Mouse (Mus musculus): ENCODE measurements around the gene Golm1. TPM values are rescaled to one million over a fixed set of nuclear protein-coding genes. Genes with fewer than 3 reads are reported as not detected.

Gene Golm1
- total RNA-seq, 2 experiments from 2014 or later: 5.0 to 6.5 TPM

GRCm38 (mm10) chr13:59676316-59677229, 962 bp upstream of the Golm1 start:
- no peak for DNase-seq

- no peak for DNase-seq
Measured at GRCm38 (mm10) chr13:59674761-59675150, 855 bp downstream of the Golm1 start.

GRCm38 (mm10) chr13:59674215-59674614, 1.4 kb downstream of the Golm1 start:
- no peak for DNase-seq

GRCm38 (mm10) chr13:59673597-59673996, 2.0 kb downstream of the Golm1 start:
- no peak for DNase-seq

- DNase-seq: no peak
Measured at GRCm38 (mm10) chr13:59672248-59672647, 3.4 kb downstream of the Golm1 start.

- DNase-seq: no peak
Measured at GRCm38 (mm10) chr13:59671521-59671920, 4.1 kb downstream of the Golm1 start.

- no peak for DNase-seq
Measured at GRCm38 (mm10) chr13:59669946-59670345, 5.7 kb downstream of the Golm1 start.

- DNase-seq: peak; percentile 27
Measured at GRCm38 (mm10) chr13:59668501-59669093, 7.0 kb downstream of the Golm1 start.

GRCm38 (mm10) chr13:59667763-59668162, 7.8 kb downstream of the Golm1 start:
- DNase-seq: no peak

- no peak for DNase-seq
Measured at GRCm38 (mm10) chr13:59663939-59664712, 11.5 kb downstream of the Golm1 start.

- no peak for DNase-seq
Measured at GRCm38 (mm10) chr13:59661966-59662365, 13.6 kb downstream of the Golm1 start.

- no peak for DNase-seq
Measured at GRCm38 (mm10) chr13:59661387-59661786, 14.2 kb downstream of the Golm1 start.

GRCm38 (mm10) chr13:59660371-59660770, 15.2 kb downstream of the Golm1 start:
- no peak for DNase-seq

- DNase-seq: no peak
Measured at GRCm38 (mm10) chr13:59657781-59658180, 17.8 kb downstream of the Golm1 start.

GRCm38 (mm10) chr13:59656975-59657388, 18.6 kb downstream of the Golm1 start:
- DNase-seq: no peak

GRCm38 (mm10) chr13:59656316-59656832, 19.2 kb downstream of the Golm1 start:
- no peak for DNase-seq

- no peak for DNase-seq
Measured at GRCm38 (mm10) chr13:59655718-59656315, 19.8 kb downstream of the Golm1 start.

- DNase-seq: no peak
Measured at GRCm38 (mm10) chr13:59654465-59654864, 21.1 kb downstream of the Golm1 start.

- DNase-seq: no peak
Measured at GRCm38 (mm10) chr13:59653136-59653535, 22.5 kb downstream of the Golm1 start.

GRCm38 (mm10) chr13:59652651-59653050, 23.0 kb downstream of the Golm1 start:
- no peak for DNase-seq

GRCm38 (mm10) chr13:59649781-59650180, 25.8 kb downstream of the Golm1 start:
- DNase-seq: no peak

- DNase-seq: no peak
Measured at GRCm38 (mm10) chr13:59648598-59648997, 27.0 kb downstream of the Golm1 start.

Data from gastrocnemius, postnatal 25 days (tissue).